Mouse (Mus musculus): ENCODE results near the gene Gm3532.
"Not testable (repeated sequence)": the region's sequence is repeated elsewhere in the genome, so short reads cannot be mapped to it uniquely, and the experiment has no call there.

Gm3532 gene

GRCm38 (mm10) chr14:5538196-5538595 lies at the start of gene Gm3532:
Gene Gm3532 (plus strand): TSS chr14:5538496.
- not testable (repeated sequence) for DNase-seq (ENCODE audit: low spot score in 2 of 2)

- DNase-seq (ENCODE audit: low spot score in 2 of 2): not testable (repeated sequence)
Observed at GRCm38 (mm10) chr14:5501374-5501773, 36.9 kb upstream of the Gm3532 start, which contains the start of gene Gm3488. Gene Gm3488 (plus strand): TSS chr14:5501674.
